ENCODE assay signal across 13 mouse cellular contexts in genomic region chrX:71798883-71799282, GRCm38 (mm10). TPM values are rescaled to one million over a fixed set of nuclear protein-coding genes. Genes with fewer than 3 reads are reported as not detected.
DNase-seq lines count a peak whose midpoint lies in the region; ATAC-seq and TF ChIP-seq lines count a peak whose summit lies in the region.
"Had no signal": no experiment of that assay in that cellular context is flagged by ENCODE, and none has a peak within 500 bp of the region (broad histone marks: within the 10 kb centered on the region; RNA-seq: fewer than 3 reads in every experiment).

No protein-coding gene starts in this region.

- H3K27ac ChIP-seq in intestine, postnatal 0 days (ENCODE audit: low read depth, low read length): no peak overlapping the region
- no peak overlapping the region for H3K27ac ChIP-seq in intestine, embryonic 15.5 days
- H3K27ac ChIP-seq in lung, postnatal 0 days (ENCODE audit: low read length): no peak overlapping the region
- H3K27ac ChIP-seq: embryonic facial prominence, embryonic 13.5 days; midbrain, embryonic 12.5 days; neural tube, embryonic 13.5 days had no signal

- WGBS in intestine, postnatal 0 days: 56% methylated on average over 5 of the region's 5 CpGs
- 54% methylated on average over 5 of the region's 5 CpGs for whole genome bisulfite sequencing in intestine, embryonic 15.5 days
- 47% methylated on average over 5 of the region's 5 CpGs for WGBS in lung, postnatal 0 days

- no peaks in the 10 kb centered on the region for H3K4me1 ChIP-seq in intestine, postnatal 0 days (replicated peaks; ENCODE audit: control insufficient read depth, insufficient read depth, low read length)
- no peaks in the 10 kb centered on the region for H3K4me1 ChIP-seq in intestine, embryonic 15.5 days (replicated peaks)
- H3K4me1 ChIP-seq in lung, postnatal 0 days (ENCODE audit: insufficient read depth, low read depth, low read length): no peaks in the 10 kb centered on the region
- H3K4me1 ChIP-seq: embryonic facial prominence, embryonic 13.5 days; midbrain, embryonic 12.5 days; neural tube, embryonic 13.5 days had no signal

- H3K4me3 ChIP-seq in intestine, postnatal 0 days (ENCODE audit: low read depth, low read length): no peak overlapping the region
- H3K4me3 ChIP-seq in intestine, embryonic 15.5 days (replicated peaks): no peak overlapping the region
- H3K4me3 ChIP-seq in lung, postnatal 0 days (ENCODE audit: low read depth, low read length): no peak overlapping the region
- H3K4me3 ChIP-seq: embryonic facial prominence, embryonic 13.5 days; midbrain, embryonic 12.5 days; neural tube, embryonic 13.5 days had no signal

- no peak overlapping the region for H3K4me2 ChIP-seq in intestine, postnatal 0 days (replicated peaks; ENCODE audit: low read depth)
- no peak overlapping the region for H3K4me2 ChIP-seq in intestine, embryonic 15.5 days (replicated peaks)
- no peak overlapping the region for H3K4me2 ChIP-seq in lung, postnatal 0 days (replicated peaks; ENCODE audit: low read depth, low read length)
- H3K4me2 ChIP-seq: embryonic facial prominence, embryonic 13.5 days; midbrain, embryonic 12.5 days; neural tube, embryonic 13.5 days had no signal

- peak; percentile 22 for DNase-seq in adrenal gland, adult 2 months
- no peak for DNase-seq in adrenal gland, adult 8-10 months
- peak; percentile 25 for DNase-seq in lung, postnatal 0 days (ENCODE audit: low spot score)
- DNase-seq in lung, postnatal 14 days: no peak
- peak; percentile 1 for DNase-seq in yolk sac, embryonic 10.5 days (ENCODE audit: low spot score)
- no peak for DNase-seq in ovary, postnatal 36 days (ENCODE audit: low spot score)
- DNase-seq: cerebellum, adult 9-10 months; layer of hippocampus, postnatal 36 days had no signal

- TF ChIP-seq CTCF in intestine, postnatal 0 days (IDR thresholded peaks at IDR 0.05; ENCODE audit: low read depth): peak; percentile 56
- TF ChIP-seq CTCF in lung, postnatal 0 days (IDR thresholded peaks at IDR 0.05): peak; percentile 67

- no peaks in the 10 kb centered on the region for H3K36me3 ChIP-seq in intestine, postnatal 0 days (ENCODE audit: control insufficient read depth, insufficient read depth)
- no peaks in the 10 kb centered on the region for H3K36me3 ChIP-seq in intestine, embryonic 15.5 days
- no peaks in the 10 kb centered on the region for H3K36me3 ChIP-seq in lung, postnatal 0 days (ENCODE audit: insufficient read depth, low read length)
- H3K36me3 ChIP-seq: embryonic facial prominence, embryonic 13.5 days; midbrain, embryonic 12.5 days; neural tube, embryonic 13.5 days had no signal

- no peak for ATAC-seq in intestine, postnatal 0 days
- ATAC-seq in intestine, embryonic 15.5 days: no peak
- no peak for ATAC-seq in lung, postnatal 0 days

- H3K9ac ChIP-seq in intestine, postnatal 0 days (ENCODE audit: low read depth, low read length): no peak overlapping the region
- no peak overlapping the region for H3K9ac ChIP-seq in intestine, embryonic 15.5 days
- H3K9ac ChIP-seq in lung, postnatal 0 days (replicated peaks; ENCODE audit: low read depth): no peak overlapping the region
- H3K9ac ChIP-seq: embryonic facial prominence, embryonic 13.5 days; midbrain, embryonic 12.5 days; neural tube, embryonic 13.5 days had no signal

- H3K9me3 ChIP-seq in intestine, postnatal 0 days (ENCODE audit: control insufficient read depth): no peaks in the 10 kb centered on the region
- H3K9me3 ChIP-seq in intestine, embryonic 15.5 days: no peaks in the 10 kb centered on the region
- no peaks in the 10 kb centered on the region for H3K9me3 ChIP-seq in lung, postnatal 0 days (ENCODE audit: low read length)
- H3K9me3 ChIP-seq: embryonic facial prominence, embryonic 13.5 days; midbrain, embryonic 12.5 days; neural tube, embryonic 13.5 days had no signal

- no peak for TF ChIP-seq EP300 in lung, postnatal 0 days (IDR thresholded peaks at IDR 0.05)

- H3K27me3 ChIP-seq in intestine, postnatal 0 days (replicated peaks; ENCODE audit: control insufficient read depth, insufficient read depth, low read length): no peaks in the 10 kb centered on the region
- H3K27me3 ChIP-seq in intestine, embryonic 15.5 days (replicated peaks): no peaks in the 10 kb centered on the region
- no peaks in the 10 kb centered on the region for H3K27me3 ChIP-seq in lung, postnatal 0 days (replicated peaks; ENCODE audit: insufficient read depth, low read length)
- H3K27me3 ChIP-seq: midbrain, embryonic 12.5 days; neural tube, embryonic 13.5 days had no signal

RNA-seq across cellular contexts. Expression of gene Vma21, which starts 16.8 kb away (rescaled TPM):
- 10 to 100 TPM; 33.0 to 55.6 TPM for total RNA-seq in adrenal gland, adult 2 months (2021)
- 3.7 and 4.3 TPM in 2 replicates for polyA plus RNA-seq in adrenal gland, adult 2 months (2012; rRNA removed)
- 10 to 100 TPM; 38.8 to 54.3 (median 46.6) TPM for total RNA-seq in adrenal gland, adult 8-10 months (2022)
- 40.8 and 43.6 TPM in 2 replicates for polyA plus RNA-seq in intestine, postnatal 0 days (2015; fragmentation: Nextera tagmentation; extraction: Ambion mirVana)
- 44.8 and 46.0 TPM in 2 replicates for polyA plus RNA-seq in intestine, embryonic 15.5 days (2015; fragmentation: Nextera tagmentation; extraction: Ambion mirVana)
- polyA plus RNA-seq in lung, postnatal 0 days (2015; fragmentation: Nextera tagmentation; extraction: Ambion mirVana): 55.7 and 58.4 TPM in 2 replicates

Comparison
In these comparisons a context has a peak if more than half of its experiments do, and no peak if none do; other contexts are left out.
1. DNase-seq: peak in adrenal gland, adult 2 months (single experiment), lung, postnatal 0 days (single experiment) and yolk sac, embryonic 10.5 days (single experiment); none in adrenal gland, adult 8-10 months (single experiment), lung, postnatal 14 days (single experiment) and ovary, postnatal 36 days (single experiment).